Mouse (Mus musculus) right cerebral cortex, postnatal 10 days (tissue): ENCODE data around the gene Pacrg.

Experiments
- DNase-seq, 2 experiments: peaks; one replicate each; pipeline ENCODE4 v3.0.0; 2021; ENCODE audit warnings: low spot score in 2 of 2

The Pacrg gene

DNA sequence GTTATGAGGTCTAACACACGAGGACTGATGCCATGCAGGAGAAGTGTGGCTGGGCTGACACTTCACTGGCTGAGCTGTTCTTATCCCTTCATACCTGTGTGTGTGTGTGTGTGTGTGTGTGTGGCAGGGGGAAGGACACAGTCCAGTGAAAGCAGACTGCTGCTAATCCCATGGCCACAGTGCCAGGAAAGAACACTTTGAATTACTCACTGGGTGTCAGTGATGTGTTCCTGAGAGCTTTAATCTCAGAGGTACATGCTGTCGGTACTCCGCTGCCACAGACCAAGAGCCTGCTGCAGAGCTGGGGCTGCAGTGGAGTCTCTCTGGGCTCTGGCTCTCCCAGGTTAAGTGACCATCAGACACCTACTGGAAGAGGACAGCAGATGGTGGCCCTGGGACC is 290.3 kb downstream of the Pacrg start:
- DNase-seq = no peak

DNA sequence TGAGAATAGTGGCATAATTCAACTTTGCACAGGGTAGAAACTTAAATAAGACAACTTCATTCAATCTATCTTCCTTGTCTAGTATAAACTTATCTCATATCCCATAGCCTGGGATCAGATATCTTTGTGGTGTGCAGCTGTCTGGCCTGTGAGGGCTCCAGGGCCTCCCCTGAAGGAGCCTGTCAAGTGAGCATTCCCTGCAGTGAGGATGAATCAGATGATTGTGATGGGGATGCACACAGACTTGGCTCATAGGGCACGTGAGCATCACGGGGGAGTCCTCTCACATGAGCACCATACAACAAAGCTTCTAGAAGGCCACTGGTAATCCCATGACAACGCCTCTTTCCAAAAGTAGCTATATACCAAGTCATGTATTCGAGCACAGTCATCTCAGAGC is 291.1 kb downstream of the Pacrg start:
- no peak for DNase-seq

DNA sequence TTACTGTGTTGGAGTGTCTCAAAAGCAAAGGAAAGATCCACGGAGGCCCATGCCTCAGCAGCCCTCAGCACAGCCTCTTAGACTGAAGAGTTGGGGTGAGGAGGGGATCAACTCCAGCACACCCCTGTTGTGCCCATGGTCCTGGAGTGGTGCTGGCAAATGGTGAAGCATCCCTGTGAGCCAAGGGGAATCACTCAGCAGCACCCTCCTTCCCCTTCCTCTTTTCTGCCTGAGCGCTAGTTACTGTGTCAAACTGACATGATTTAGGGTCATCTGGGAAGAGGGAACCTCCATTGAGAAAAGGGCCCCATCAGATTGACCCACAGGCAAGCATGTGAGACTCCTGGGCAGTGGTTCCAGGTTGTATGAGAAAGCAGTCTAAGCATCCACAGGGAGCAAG is 299.3 kb downstream of the Pacrg start:
- no peak for DNase-seq

DNA sequence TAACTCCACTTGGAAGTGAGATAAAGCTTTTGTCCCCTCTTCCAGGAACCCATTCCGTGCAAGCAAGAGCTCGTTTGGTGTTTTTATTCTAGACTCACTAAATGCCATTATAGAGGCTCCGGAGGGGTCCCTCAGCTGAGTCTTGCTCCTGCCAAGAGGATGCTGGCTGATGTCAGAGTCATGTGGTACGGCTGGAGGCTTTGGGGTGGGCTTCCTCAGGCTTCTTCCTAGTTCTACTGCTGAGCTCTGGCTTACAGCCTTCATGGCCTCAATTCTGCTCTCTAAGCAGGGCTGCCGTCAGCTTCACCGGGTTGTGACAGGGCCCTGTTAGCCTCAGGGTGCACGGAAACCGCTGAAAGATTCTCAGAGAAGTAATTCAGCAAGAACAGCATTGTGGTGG is 305.9 kb downstream of the Pacrg start:
- DNase-seq = peak; percentile 44 to 55

DNA sequence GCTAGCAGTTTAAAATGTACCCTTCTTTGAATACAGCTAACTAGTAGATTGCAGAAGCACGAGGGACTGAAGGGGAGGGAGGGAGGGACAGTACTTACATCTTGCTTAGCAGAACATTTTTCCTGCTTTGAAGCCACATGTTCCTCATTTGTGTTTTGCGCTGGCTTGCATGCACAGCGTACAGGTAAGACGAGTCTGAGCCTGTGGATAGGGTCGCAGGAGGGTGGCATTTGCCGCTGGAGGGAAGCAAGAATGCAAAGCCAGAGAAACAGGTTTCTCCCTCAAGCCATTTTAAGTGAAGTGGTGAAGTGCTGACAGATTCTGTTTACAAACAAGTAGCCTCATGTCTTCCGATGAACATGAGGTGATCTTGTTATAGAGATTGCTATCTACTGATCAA is 306.6 kb downstream of the Pacrg start:
- no peak for DNase-seq

DNA sequence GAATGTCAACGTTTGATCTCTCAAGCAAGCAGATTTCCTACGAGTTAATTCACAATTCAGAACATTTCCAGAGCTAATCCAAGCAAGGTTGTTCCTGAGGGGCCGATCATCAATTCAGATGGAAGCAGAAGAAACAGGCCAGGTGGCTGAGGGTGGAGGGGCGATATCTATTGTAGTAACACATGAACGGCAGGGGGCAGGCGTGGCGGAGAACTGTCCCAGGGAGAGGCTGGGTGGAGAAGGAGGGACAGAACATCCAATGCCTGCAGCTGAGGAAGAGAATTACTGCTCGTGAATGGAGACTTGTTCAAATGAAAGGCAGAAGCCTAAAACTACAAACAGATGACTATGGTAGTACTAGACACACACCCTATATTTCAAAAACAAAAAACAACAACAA is 309.1 kb downstream of the Pacrg start:
- DNase-seq = peak; percentile 38 to 53

DNA sequence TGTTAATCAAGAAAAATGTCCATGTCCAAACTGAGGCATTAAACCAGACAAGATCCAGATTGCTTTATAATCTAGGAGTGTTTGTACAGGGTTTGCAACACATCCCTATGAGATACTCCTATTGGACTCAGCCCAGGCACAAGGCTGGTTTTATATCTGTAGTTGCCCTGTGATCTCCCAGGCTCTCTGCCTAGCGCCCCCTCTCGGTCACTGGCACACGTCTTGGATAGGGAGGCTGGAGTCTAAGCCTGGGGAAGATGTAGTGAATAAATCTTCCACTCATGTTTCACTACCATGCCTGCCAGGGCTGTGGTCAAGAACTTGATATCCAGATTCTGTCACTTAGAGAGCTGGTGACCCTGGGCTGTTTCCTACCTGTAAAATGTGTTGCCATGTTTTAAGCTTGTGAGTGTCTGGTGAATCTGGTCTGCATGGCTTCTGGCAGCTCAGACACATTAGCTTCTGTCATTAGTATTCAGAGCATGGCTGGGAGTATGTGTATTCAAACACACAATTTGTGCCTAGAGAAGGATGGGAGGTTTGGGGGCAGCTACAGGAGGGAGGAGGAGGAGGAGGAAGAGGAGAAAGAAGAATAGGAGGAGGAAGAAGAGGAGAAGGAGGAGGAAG is 310.7 kb downstream of the Pacrg start:
- no peak for DNase-seq

DNA sequence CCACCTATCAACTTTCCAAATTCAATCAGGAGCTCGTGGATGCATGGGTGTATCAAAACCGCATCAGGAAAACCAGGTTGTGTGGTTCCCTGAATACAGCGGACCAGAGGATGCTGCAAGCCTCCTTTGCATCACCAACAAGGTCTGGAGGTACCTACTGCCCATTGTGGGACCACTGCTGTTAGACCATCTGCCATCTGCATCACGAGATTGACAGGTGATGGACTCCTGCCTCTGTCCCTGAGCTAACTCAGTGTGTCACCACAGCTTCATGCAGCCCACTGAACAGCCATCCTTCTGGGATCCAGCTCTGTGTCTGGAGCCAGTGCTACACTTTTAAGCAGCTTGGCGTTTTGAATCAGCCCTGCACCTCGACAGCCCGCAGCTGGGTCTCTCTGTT is 318.8 kb downstream of the Pacrg start:
- DNase-seq = no peak

DNA sequence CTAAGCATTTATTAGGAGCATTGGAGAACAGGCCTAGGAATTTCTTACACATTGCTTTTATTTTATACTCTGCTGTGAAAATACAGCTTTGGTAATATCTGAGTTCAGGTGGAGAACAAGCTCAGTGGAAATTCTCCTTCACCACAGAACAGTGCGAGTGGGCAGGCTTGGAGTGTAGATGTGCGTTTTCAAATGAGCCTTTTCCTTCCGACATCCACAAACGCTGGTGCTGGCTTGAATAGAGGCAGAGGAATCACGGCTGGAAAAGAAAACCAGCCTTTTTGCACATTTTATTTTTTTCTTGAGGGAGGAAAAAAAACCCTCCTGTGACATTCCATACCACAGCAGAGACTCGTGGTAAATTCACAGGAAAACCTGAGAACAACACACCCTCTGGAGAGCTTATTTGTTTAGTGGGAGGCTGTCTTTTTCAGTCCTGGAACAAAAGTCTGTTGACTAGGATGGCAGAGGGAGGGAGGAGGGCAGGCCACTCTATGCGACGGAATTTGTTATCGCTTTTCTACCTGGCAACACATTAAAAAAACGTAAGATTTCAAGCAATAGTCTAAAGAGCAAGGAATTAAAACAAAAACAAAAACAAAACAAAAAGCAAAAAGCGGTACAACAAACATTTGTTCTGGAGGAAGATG is 320.5 kb downstream of the Pacrg start:
- no peak for DNase-seq

DNA sequence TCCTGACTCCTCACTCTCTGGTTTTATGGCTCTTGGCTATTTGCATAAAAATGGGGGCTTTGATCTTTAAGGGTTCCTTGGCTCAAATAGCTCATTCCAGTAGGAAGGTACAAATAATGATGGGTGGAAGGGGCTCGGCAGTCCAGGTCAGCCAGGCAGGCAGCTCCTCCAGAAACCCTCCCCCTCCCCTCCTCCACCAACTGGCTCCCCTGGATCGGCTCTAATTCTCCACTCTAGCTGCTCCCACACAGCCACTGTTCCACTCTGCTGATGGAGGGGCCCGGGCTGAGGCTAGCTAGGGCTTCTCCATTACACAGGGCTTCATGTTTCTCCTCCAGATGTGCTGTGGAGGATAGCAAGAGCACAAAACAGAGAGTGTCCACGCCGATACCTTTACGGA is 325.3 kb downstream of the Pacrg start:
- no peak for DNase-seq

DNA sequence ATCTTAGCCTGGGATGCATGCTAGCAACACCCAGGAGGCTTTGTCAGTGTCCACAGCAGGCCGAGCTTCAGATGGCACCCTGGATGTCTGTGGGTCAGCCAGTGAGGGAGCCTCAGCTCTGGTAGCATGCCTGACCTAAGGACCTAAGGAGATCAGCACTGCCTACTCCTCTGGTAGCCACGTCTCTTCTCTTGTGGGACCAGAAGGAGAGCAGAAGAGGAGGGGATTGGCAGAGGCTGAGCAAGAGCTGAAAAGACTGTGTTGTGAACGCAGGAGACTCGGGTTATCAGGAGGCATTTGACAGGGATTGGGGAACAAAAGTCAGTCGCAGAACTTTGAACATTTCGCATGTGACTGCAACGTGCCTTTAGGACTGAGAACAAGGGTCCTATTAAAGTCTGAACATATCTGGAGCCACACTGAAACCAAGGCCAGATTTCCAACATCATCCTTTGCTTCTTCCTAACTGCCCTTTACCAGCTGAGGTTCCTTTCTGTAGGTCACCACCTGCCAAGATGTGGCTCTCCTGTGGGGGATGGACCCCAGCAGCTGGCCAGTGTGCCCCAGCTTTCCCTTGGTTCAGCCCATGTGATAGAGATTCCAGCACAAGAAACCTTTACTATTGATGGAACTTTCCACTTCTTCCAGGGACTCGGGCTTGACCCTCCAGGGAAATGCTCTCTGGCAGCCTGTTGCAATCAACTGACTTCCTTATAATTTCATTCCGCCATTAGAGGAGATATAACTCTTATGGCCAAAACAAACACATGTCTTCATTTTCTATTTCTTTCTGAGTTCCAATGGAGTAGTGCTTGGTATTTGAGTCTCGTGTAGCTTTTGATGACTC is 329.0 kb downstream of the Pacrg start:
- DNase-seq = no peak

DNA sequence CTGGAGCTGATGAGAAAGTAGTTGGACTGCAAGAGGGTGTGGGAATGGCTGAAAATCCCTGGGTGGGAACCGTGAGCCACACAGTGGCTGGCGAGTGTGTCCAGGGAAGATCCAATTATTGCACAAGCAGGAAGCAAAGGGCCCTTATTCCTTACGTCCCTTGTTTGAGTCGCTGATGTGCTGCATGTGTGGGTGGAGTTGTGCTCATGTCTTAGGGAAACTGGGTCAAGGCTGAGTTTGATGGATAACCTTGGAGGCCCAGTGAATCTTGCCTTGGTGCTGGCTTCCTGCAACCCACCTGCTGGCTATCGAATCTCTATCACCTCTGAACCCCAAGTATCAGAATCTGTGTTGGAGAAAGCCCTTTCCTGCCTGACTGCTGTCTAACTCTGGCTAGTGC is 329.6 kb downstream of the Pacrg start:
- DNase-seq = no peak

DNA sequence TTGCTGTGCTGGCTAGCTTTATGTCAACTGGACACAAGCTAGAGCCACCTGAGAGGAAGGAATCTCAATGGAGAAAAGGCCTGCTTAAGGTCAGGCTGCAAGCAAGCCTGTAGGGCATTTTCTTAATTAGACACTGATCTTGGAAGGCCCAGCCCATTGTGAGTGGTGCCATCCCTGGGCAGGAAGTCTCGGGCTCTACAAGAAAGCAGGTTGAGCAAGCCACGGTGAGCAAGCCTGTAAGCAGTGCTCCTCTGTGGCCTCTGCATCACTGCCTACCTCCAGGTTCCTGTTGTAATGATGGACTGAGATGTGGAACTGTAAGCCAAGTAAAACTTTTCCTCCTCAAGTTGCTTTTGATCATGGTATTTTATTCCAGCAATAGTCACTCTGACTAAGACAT is 332.0 kb downstream of the Pacrg start:
- DNase-seq = no peak

DNA sequence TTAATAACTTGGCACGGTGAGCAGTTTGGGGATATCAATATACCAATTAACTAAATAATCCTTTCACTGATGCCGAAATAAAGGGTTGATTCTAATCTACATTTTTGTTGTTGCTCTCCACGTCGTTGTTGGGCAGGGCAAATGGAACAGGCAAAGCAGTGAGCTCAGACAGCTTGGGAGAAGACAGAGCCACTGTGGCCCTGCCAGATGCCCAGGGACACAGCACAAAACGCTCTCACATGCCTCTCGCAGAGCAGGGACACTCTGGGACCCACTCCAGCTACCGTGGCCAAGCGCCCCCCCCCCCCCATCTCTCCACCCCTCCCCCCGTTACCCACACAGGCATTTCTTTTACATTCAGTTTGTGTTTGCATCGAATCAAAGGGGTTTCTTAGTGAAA is 332.6 kb downstream of the Pacrg start:
- peak; percentile 80 to 86 for DNase-seq

DNA sequence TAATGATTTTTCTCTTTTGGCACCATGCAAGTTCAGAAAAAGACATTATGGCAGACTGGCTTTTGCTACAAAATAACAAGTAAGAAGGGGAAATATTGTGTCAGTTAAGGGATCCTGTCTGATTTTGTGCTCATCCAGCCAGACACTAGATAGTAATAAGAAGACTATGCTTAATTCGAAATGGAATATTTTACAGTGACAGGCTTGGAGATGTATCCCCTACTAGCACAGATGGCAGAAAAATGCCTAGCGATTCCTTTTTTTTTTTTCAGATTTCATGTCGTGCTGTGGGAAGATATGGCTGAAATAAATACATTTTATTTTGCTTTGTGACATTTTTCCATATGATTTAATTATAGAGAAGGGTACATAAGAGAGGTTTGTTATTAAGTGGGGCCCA is 333.2 kb downstream of the Pacrg start:
- no peak for DNase-seq

DNA sequence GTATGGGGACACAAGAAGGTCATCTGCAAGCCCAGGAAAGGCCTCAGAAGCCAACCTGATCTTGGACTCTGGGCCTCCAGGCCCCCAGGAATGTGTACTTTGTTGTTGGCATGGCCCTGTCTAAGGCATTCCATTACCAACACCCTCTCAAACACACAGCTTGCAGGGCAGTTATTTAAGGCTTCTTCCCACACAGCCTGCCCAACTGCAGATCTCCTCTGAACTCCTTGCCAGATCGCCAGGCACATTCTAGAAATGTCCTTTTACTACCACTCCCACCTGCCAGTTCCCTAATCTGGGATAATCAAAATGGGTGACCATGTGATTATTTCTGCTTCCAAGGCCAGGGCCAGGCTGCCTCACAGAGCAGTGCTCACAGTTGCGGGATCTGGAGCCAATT is 338.7 kb downstream of the Pacrg start:
- DNase-seq = no peak

DNA sequence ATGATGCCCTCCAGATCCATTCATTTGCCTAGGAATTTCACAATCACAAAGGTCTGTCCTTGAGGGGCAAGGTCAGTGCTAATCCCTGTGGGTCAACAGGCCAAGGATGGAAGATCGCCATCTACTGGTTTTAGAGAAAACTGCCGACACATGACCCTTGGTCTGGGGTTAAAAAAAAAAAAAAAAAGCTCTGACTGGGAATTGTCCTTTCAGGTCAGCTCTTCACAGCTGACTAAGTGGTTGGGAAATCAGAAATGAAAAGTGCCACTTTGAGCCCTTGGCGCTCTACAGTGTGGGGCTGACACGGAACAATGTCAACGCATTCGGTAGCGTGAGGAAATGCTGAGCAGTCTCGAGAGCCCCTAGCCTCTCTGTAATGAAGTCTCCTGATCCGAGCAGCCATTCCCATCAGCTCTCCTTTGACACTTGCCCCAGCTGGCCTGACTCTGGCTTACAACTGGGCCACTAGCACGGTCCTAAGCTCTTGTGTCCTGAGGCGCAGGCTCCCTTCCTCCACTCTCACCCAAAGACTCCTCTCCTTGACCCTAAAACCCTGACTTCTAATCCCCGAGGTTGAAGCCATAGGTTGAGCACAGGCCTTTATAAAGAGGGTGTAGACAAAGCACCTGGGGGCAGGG is 339.2 kb downstream of the Pacrg start:
- DNase-seq = no peak

DNA sequence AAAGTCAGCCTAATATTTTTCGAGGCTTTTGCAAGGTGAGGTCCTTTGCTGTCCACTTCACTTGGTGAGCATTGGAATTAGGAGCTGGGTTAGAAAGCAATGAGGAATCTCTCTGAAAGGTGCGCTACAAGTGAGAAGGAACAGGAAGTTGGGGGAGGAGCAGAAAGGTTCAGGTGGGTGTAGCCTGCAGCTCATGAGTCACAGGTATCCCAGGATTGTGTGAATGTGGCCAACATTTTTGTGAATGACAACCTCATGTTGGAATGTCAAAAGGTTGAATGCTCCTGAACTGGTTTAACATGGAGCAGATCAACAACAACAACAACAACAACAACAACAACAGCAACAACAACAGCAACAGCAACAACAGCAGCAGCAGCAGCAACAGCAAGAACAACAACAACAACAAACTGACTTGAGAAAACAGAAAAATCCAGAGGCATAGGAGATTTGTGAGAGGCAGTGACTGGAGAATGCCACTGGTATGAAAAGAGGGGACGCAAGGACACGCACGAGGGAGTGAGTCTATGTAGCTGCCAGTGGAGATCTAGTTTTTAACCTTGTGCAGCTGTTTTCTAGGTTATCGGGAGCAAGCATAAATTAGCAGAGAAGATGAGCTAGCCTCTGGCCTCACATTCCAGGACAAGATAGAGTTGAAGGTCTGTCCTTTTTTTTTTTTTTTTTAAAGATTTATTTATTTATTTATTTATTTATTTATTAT is 341.0 kb downstream of the Pacrg start:
- DNase-seq = no peak

DNA sequence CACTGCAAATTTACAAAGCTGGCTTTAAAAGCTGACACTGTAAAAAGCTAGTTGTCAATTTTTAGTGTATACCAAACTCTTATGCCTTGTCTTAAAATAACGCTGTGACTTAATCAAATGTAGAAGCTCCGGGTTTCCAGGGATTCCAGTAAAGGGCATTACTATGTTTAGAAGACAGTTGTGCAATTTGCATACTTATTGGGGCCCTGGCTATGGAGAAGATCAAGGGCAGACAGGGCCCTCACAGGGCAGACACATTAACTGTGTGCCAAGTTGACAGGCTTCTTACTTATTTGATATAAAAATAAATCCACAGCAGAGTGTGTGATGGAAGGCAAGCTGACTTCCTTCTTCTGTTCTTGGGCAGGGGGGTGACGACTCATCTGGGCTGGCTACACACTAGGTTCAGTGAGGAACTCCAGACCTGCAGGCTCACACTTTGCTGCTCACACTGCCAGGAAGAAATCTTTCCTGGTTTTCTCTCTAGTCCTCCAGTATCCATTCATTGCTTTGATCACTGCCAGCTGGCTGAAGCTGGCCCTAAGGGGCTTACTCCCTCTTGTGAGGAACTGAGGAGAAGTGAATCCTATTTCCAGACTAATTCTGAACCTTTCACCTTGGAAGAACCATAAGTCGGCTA is 342.2 kb downstream of the Pacrg start:
- DNase-seq = no peak

DNA sequence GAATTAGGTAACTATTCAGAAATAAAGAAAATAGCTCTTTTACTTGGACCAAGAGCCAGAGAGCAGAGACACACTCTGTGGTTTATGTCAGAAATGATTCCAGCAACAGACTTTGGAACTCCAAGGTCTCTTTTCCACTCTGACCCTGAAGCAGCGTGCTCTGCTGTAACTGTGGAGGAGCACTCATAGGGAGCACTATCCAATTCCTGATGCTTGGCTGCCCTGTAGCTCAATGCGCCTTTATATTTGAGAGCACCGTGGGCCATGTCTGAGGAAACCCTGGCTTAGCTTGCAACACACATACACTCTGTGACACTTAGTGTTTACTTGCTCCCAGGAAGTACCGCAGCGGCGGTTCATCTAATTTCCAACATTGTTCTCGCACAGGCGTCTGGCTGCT is 344.0 kb downstream of the Pacrg start:
- no peak for DNase-seq

DNA sequence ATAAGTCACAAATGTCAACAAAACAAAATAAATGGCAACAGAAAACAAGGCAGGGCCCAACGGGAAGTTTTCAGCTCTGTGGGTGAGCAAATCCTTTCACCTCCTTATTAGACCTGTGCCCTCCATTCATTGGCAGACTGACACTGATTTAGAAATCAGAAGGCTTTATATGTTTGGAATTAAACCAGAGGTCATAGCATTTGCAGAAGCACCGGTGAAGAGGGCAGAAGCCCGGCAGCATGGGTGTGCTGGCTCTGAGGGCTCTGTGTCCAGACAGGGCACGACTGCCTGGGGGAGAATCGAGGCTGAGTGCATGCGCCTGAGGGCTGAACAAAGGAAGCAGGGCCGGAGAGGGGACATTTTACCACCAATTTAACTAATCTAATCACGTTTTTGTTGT is 344.5 kb downstream of the Pacrg start:
- DNase-seq = no peak
